Mouse (Mus musculus): ENCODE results near the gene Rgs3. TPM values are rescaled to one million over a fixed set of nuclear protein-coding genes. Genes with fewer than 3 reads are reported as not detected.

Rgs3 gene
- polyA plus RNA-seq, 1 experiment from 2014 or later: 60.5 TPM

DNA sequence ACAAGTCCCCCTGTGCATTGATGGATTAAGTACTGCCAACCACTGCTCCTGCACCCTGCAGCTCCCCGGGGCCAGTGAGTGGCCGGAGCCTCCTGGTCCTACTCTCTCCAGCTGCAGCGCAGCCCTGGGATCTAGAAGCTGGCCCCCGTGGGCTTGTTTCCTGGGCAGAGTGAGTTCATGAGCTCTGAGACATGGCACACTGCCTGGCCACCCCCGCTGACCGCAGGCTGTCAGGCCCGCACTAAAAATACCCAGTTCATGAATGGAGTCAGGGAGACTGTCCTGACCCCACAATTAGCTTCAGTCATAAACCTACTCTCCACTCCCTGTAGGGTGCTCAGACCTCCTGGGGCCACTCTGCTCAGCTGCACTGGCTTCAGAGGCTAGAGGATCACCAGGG, 176.8 kb downstream of the Rgs3 start:
- WGBS: 43% methylated on average over 7 of the region's 7 CpGs
- peak overlapping the region; percentile 16; the same call in 1 of the 2 replicates for H3K9ac ChIP-seq
- ATAC-seq (ENCODE audit: insufficient number of reproducible peaks, low FRiP score): no peak
- H3K4me2 ChIP-seq: peak overlapping the region; percentile 1; the same call in 1 of the 2 replicates
- peak overlapping the region; percentile 69 for H3K27ac ChIP-seq (ENCODE audit: poor library complexity, severe bottlenecking)
- peaks cover 84% of the 10 kb centered on the region for H3K4me1 ChIP-seq (replicated peaks)
- no peak overlapping the region for H3K4me3 ChIP-seq
- no peaks in the 10 kb centered on the region for H3K36me3 ChIP-seq
- no peaks in the 10 kb centered on the region for H3K27me3 ChIP-seq (replicated peaks)
- H3K9me3 ChIP-seq (replicated peaks): no peaks in the 10 kb centered on the region

DNA sequence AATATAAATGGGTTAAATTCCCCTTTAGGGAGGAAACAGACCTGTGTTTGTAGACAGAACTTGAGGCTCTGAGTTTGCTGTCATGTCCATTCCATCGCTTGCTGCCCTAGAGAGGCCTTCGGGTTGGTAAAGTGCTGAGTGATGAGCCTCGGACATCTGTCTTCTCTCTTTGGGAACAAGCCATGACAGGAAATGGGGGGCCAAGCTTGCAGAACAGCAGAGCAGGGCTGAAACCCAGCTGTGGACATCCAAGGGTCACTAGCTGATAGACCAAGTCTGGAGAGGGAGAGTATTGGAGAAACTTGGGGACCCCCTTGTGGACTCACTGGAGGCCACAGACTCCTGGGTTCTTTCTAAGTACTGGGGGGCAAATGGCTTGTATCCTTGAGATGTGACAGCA, 177.3 kb downstream of the Rgs3 start:
- ATAC-seq (ENCODE audit: insufficient number of reproducible peaks, low FRiP score): no peak
- H3K4me1 ChIP-seq (replicated peaks): peaks cover 85% of the 10 kb centered on the region
- no peaks in the 10 kb centered on the region for H3K27me3 ChIP-seq (replicated peaks)
- H3K9ac ChIP-seq: no peak overlapping the region
- H3K27ac ChIP-seq (ENCODE audit: poor library complexity, severe bottlenecking): 0 out of 2 replicates have a peak overlapping the region, but pooled peaks have one; percentile 69
- 43% methylated on average over 3 of the region's 3 CpGs for WGBS
- no peak overlapping the region for H3K4me2 ChIP-seq
- H3K4me3 ChIP-seq: no peak overlapping the region
- no peaks in the 10 kb centered on the region for H3K36me3 ChIP-seq
- no peaks in the 10 kb centered on the region for H3K9me3 ChIP-seq (replicated peaks)

DNA sequence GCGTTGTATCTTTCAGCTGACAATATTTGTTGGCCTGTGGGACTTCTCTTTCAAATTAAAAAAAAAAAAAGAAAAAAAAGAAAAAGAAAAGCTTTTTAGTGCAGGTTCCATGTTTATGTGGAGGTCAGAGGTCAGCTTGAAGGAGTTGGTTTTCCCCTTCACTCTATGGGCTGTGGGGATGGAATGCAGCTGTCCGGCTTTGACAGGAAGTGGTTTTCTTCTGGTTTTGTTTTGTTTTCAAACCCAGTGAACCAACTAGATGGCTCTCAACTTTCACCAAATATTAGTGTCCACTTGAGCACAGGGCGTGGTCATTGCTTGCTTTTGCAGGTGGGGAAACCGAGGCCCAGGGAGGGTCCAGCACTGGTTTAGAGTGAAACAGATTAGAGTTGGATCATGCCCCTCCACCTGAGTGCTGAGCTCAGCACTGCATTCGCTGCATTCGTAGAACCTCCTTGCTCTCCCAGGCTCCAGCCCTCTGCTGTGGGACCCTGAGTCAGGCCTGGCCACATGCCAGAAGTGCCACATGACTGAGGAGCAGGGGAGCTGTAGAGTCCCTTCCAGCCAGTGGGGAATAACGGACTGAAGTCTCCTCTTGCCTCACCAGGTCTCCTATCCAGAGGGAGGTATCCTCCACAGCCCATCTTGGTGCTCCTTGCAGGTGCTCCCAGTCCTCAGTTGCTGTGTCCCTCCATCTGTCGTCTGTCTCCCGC, 178.5 kb downstream of the Rgs3 start:
- Histone ChIP-seq H3K4me2 (0 out of 2 replicates have a peak overlapping the region, but pooled peaks have one; percentile 4), H3K4me1 (replicated peaks) (peaks cover 85% of the 10 kb centered on the region), H3K27ac (ENCODE audit: poor library complexity, severe bottlenecking) (peak overlapping the region; percentile 55), H3K9me3 (replicated peaks) (no peaks in the 10 kb centered on the region), H3K27me3 (replicated peaks) (no peaks in the 10 kb centered on the region), H3K36me3 (no peaks in the 10 kb centered on the region), H3K9ac (peak overlapping the region; percentile 11; the same call in 1 of the 2 replicates), H3K4me3 (no peak overlapping the region)
- peak; percentile 61 for ATAC-seq (ENCODE audit: insufficient number of reproducible peaks, low FRiP score)
- WGBS: 33% methylated on average over 9 of the region's 9 CpGs

DNA sequence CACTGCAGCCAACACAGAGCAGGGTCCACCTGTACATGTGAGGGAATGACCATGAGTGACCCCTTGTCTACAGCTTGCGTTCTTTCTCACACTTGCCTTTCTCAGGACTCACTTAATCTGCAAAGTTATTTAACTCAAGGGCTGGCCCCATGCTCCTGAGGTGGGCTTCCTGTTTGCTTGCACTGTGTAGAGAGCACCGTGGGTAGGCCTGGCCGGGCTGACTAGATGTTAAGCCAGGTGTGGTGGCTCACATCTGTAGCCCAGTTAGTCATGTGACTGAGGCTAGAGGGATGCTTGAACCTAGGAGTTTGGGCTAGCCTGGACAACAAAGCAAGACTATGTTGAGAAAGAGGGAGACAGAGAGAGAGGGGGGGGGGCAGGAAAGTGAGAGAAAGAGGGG, 179.3 kb downstream of the Rgs3 start:
- H3K4me2 ChIP-seq: no peak overlapping the region
- WGBS: 76% methylated on average over 3 of the region's 3 CpGs
- H3K27ac ChIP-seq (ENCODE audit: poor library complexity, severe bottlenecking): peak overlapping the region; percentile 55; the same call in 1 of the 2 replicates
- no peak overlapping the region for H3K9ac ChIP-seq
- H3K4me1 ChIP-seq (replicated peaks): peaks cover 84% of the 10 kb centered on the region
- no peaks in the 10 kb centered on the region for H3K36me3 ChIP-seq
- no peaks in the 10 kb centered on the region for H3K9me3 ChIP-seq (replicated peaks)
- ATAC-seq (ENCODE audit: insufficient number of reproducible peaks, low FRiP score): no peak
- H3K27me3 ChIP-seq (replicated peaks): no peaks in the 10 kb centered on the region
- no peak overlapping the region for H3K4me3 ChIP-seq

DNA sequence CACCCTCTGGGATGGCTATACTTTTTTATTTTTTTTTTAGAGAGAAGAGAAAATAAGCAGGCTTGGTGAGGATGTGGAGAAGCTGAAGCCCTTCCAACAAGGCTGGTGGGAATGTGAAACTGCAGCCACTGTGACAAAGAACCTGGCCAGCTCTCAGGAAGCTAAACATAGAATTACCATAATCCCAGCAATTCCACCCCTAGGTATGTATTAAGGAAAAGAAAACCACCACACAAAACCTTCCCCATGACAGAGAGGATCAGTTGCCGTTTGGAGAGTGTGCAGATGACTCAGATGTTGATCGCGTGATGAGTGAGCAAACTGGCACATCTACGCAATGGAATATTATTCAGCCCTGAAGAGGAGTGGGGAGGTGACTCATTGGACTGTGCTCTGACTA, 179.9 kb downstream of the Rgs3 start:
- ATAC-seq (ENCODE audit: insufficient number of reproducible peaks, low FRiP score): no peak
- H3K9me3 ChIP-seq (replicated peaks): no peaks in the 10 kb centered on the region
- H3K27me3 ChIP-seq (replicated peaks): no peaks in the 10 kb centered on the region
- H3K9ac ChIP-seq: no peak overlapping the region
- peaks cover 84% of the 10 kb centered on the region for H3K4me1 ChIP-seq (replicated peaks)
- H3K27ac ChIP-seq (ENCODE audit: poor library complexity, severe bottlenecking): no peak overlapping the region
- H3K4me2 ChIP-seq: no peak overlapping the region
- no peak overlapping the region for H3K4me3 ChIP-seq
- no peaks in the 10 kb centered on the region for H3K36me3 ChIP-seq
- WGBS: 92% methylated on average over 4 of the region's 4 CpGs

DNA sequence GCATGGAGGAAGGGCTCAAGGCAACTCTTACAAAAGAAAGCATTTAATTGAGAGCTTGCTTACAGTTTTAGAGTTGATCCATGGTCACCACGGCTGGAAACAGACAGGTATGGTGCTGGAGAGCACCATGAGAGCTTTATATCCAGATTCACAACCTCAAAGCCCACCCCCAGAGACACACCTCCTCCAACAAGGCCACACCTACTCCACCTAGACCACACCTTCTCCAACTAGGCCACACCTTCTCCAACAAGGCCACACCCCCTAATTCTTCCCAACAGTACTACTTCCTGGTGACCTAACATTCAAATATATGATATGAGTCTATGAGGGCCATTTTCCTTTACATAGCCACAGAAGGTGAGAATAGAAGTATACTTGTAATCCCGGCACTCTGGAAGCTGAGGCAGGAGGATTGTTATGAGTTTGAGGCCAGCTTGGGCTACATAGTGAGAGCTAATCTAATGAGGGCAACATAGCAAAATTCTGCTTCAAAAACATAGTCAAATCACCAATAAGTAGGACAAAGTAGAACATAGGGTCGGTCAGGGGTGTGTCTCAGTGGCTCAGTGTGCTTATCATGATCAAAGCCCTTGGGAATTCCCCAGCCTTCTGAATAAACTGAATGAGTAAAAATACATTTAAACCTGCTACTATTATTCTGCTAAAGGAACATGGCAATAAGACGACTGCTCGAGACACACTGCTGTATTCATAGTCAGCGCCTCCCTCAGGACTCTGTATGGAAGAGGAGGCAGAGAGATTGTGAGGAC, 180.8 kb downstream of the Rgs3 start:
- no peak overlapping the region; the same call in 1 of the 2 replicates for H3K27ac ChIP-seq (ENCODE audit: poor library complexity, severe bottlenecking)
- H3K9ac ChIP-seq: no peak overlapping the region
- no peak overlapping the region for H3K4me2 ChIP-seq
- 79% methylated on average over 6 of the region's 6 CpGs for WGBS
- no peaks in the 10 kb centered on the region for H3K27me3 ChIP-seq (replicated peaks)
- H3K9me3 ChIP-seq (replicated peaks): no peaks in the 10 kb centered on the region
- peaks cover 83% of the 10 kb centered on the region for H3K4me1 ChIP-seq (replicated peaks)
- no peak for ATAC-seq (ENCODE audit: insufficient number of reproducible peaks, low FRiP score)
- no peak overlapping the region for H3K4me3 ChIP-seq
- no peaks in the 10 kb centered on the region for H3K36me3 ChIP-seq

DNA sequence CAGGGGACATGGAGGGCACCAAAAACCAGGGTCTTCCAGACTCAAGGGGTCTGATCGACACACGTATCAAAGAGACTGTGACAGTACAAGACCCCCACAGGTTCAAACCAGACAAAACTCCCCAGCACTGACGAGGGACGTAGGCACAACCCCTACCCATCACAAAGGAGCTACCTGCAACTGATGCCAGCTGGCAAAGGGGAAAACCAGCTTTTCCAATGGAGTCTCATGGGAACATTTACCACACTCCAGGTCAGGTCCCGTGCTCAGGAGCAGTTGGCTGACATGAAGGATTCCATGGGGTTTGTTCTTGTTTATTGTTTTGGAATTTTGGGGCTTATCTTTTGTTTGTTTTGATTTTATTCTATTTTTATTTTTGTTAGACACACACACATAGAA, 181.4 kb downstream of the Rgs3 start:
- H3K9me3 ChIP-seq (replicated peaks): no peaks in the 10 kb centered on the region
- no peak for ATAC-seq (ENCODE audit: insufficient number of reproducible peaks, low FRiP score)
- peaks cover 77% of the 10 kb centered on the region for H3K4me1 ChIP-seq (replicated peaks)
- no peak overlapping the region for H3K4me3 ChIP-seq
- no peak overlapping the region for H3K4me2 ChIP-seq
- H3K27ac ChIP-seq (ENCODE audit: poor library complexity, severe bottlenecking): peak overlapping the region; percentile 65
- no peaks in the 10 kb centered on the region for H3K36me3 ChIP-seq
- no peak overlapping the region for H3K9ac ChIP-seq
- WGBS: 76% methylated on average over 5 of the region's 5 CpGs
- H3K27me3 ChIP-seq (replicated peaks): no peaks in the 10 kb centered on the region

DNA sequence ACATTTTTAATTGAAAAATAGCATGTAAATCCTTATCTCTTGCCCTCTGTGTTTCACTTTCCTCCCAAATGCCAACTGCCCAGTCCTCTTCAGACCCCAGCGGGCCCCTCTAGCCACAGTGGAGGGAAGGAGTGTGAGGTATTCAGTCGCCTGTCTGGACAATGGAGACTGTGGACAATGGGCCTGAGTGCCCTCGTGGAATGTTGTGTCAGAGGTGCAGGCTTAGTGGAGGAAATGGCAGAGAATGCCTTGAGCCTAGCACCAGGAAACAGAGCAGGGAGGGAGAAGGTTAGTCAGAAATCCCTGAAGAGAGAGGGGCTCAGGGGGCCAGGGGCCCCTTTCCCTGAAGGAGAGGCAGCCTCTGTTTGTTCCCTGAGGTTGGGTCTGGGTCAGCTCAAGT, 182.0 kb downstream of the Rgs3 start:
- WGBS: 33% methylated on average over 3 of the region's 3 CpGs
- peak; percentile 43; the same call in 1 of the 2 replicates for ATAC-seq (ENCODE audit: insufficient number of reproducible peaks, low FRiP score)
- peaks cover 72% of the 10 kb centered on the region for H3K4me1 ChIP-seq (replicated peaks)

DNA sequence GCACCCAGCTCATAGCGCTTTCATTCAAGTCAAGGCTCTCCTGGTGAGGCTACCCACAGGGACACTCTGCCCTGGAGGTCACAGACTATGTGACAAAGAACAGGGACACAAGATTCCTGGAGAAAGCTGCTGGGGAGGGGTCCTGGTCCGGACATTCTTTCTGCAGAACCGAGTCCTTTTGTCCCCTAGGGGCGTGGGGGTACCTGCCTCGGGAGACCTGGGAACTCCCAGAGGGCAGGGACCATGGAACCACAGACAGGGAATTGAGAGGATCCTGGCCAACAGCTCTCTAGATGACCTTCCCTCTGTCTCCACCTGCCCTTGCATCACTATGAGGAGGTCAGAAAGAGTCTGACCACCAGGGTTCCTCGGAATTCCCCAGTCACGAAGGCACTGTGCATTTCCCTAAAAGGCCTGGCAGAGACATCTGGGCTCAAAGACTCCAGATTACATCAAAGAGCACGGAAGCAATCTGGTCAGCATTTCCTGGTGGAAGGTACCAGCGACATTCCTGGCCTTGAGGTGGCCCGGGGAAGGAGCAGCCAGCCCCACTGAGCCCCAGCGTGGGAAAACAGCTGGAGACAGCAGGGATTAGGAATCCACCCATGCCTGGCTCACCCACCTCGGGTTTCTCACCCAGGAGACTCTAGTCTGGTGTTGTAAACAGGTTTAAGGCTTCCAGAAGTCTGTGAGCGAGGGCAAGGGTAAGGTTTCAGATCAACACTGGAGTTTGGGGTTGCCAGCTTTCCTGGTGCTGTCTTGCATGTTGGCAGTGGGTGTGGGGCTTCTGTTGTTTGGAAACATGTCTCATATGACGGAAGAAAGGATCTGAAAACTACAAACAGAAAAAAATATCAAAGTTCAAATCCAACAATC, 183.5 kb downstream of the Rgs3 start:
- H3K4me3 ChIP-seq: no peak overlapping the region
- H3K4me2 ChIP-seq: no peak overlapping the region
- no peaks in the 10 kb centered on the region for H3K27me3 ChIP-seq (replicated peaks)
- H3K27ac ChIP-seq (ENCODE audit: poor library complexity, severe bottlenecking): no peak overlapping the region
- H3K36me3 ChIP-seq: no peaks in the 10 kb centered on the region
- WGBS: 22% methylated on average over 14 of the region's 14 CpGs
- ATAC-seq (ENCODE audit: insufficient number of reproducible peaks, low FRiP score): no peak
- no peaks in the 10 kb centered on the region for H3K9me3 ChIP-seq (replicated peaks)
- peaks cover 59% of the 10 kb centered on the region for H3K4me1 ChIP-seq (replicated peaks)
- no peak overlapping the region for H3K9ac ChIP-seq

More for the DNA sequence above, 182.0 kb downstream of the Rgs3 start:
- Histone ChIP-seq H3K9me3 (replicated peaks) (no peaks in the 10 kb centered on the region), H3K4me3 (no peak overlapping the region), H3K9ac (peak overlapping the region; percentile 25; the same call in 1 of the 2 replicates), H3K4me2 (no peak overlapping the region), H3K27me3 (replicated peaks) (no peaks in the 10 kb centered on the region), H3K27ac (ENCODE audit: poor library complexity, severe bottlenecking) (peak overlapping the region; percentile 65), H3K36me3 (no peaks in the 10 kb centered on the region)

DNA sequence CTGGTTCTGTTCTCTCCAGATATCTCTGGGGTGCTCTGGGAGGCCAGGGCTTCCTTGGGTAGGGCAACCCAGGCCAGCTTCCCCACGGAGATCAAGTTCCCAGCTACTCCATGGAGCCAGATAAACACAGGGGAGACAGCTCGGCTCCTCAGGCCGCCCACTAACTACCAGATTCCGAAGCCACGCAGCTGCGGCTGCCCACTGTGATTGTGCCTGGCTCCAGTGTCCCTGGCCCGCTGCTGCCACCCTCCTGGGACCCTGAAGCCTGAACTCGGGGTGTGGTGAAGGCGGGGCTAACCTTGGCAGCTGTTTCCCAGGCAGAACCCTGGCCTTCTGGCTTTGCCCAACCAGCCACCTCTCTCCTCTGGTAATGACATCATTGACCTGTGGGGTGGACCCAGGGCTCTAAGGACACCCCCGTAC, 184.9 kb downstream of the Rgs3 start:
- no peak overlapping the region for H3K4me3 ChIP-seq
- no peak overlapping the region for H3K27ac ChIP-seq (ENCODE audit: poor library complexity, severe bottlenecking)
- peaks cover 49% of the 10 kb centered on the region for H3K4me1 ChIP-seq (replicated peaks)
- no peaks in the 10 kb centered on the region for H3K9me3 ChIP-seq (replicated peaks)
- H3K4me2 ChIP-seq: no peak overlapping the region
- H3K36me3 ChIP-seq: no peaks in the 10 kb centered on the region
- H3K27me3 ChIP-seq (replicated peaks): no peaks in the 10 kb centered on the region
- ATAC-seq (ENCODE audit: insufficient number of reproducible peaks, low FRiP score): no peak
- H3K9ac ChIP-seq: no peak overlapping the region
- WGBS: 34% methylated on average over 10 of the region's 10 CpGs

Data from heart, embryonic 12.5 days (tissue).